Mouse (Mus musculus) testis, postnatal 10 days (tissue): ENCODE results near the gene Ly86.

ENCODE experiments used
- DNase-seq: peaks from one replicate; pipeline ENCODE4 v3.0.0; 2021; ENCODE audit warnings: low spot score

Gene Ly86

GRCm38 (mm10) chr13:37459022-37459421 lies 114.0 kb downstream of the Ly86 start:
- DNase-seq = no peak

- peak; percentile 57 for DNase-seq
These were observed 115.2 kb downstream of the Ly86 start for GRCm38 (mm10) chr13:37459957-37460930.

- no peak for DNase-seq
These were observed 117.2 kb downstream of the Ly86 start for GRCm38 (mm10) chr13:37462049-37462702.

- DNase-seq = no peak
These were observed 120.7 kb downstream of the Ly86 start for GRCm38 (mm10) chr13:37465710-37466109.

GRCm38 (mm10) chr13:37467795-37468194 lies 122.8 kb downstream of the Ly86 start:
- DNase-seq = peak; percentile 82
